17 mouse cellular contexts compared by ENCODE assay signal in the genomic region with DNA sequence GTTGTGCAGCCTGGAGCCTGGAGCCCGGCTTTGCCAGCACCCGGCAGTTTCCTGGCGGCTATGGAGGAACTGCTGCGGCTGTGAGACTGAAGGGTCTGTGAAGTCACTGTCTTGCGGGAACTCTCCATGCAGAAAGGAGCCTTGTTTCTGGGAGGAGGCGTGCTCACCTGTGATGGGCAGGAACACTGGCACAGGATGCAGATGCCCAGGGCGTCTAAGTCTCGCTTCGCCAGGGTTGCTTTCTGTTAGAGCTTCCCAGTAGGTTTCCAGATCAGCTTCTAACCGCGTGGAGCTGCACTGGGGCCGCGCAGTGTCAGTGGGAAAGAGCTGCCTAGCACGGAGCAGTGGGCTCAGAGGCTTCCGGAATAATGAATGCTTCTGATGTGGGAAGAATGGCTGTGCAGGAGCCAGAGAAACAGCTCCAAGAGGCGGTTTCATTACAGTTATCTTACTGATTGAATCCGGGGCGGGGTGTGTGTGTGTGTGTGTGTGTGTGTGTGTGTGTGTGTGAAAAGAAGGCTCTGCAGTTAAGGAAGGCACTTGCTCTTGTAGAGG. TPM values are rescaled to one million over a fixed set of nuclear protein-coding genes. Genes with fewer than 3 reads are reported as not detected.
A peak's percentile ranks its signal among the peaks of the same experiment; 100 is the strongest.
DNase-seq lines count a peak whose midpoint lies in the region; ATAC-seq and TF ChIP-seq lines count a peak whose summit lies in the region.
"Had no signal": no experiment of that assay in that cellular context is flagged by ENCODE, and none has a peak within 500 bp of the region (broad histone marks: within the 10 kb centered on the region; RNA-seq: fewer than 3 reads in every experiment).

No protein-coding gene starts in this region.

- no peaks in the 10 kb centered on the region for H3K27me3 ChIP-seq in hindbrain, embryonic 10.5 days (ENCODE audit: insufficient read depth, poor library complexity, severe bottlenecking)
- no peaks in the 10 kb centered on the region for H3K27me3 ChIP-seq in hindbrain, embryonic 13.5 days
- no peaks in the 10 kb centered on the region for H3K27me3 ChIP-seq in heart, embryonic 16.5 days (ENCODE audit: control insufficient read depth, insufficient read depth, low read length)
- no peaks in the 10 kb centered on the region for H3K27me3 ChIP-seq in midbrain, embryonic 14.5 days (ENCODE audit: control insufficient read depth, insufficient read depth, low read length)
- H3K27me3 ChIP-seq: embryonic facial prominence, embryonic 12.5 days; hindbrain, embryonic 15.5 days; liver, embryonic 13.5 days had no signal

- H3K4me3 ChIP-seq in gastrocnemius, adult 2 months, result peak overlapping the region; percentile 26
- H3K4me3 ChIP-seq in hindbrain, embryonic 10.5 days, result no peak overlapping the region
- no peak overlapping the region for H3K4me3 ChIP-seq in hindbrain, embryonic 13.5 days
- no peak overlapping the region for H3K4me3 ChIP-seq in heart, embryonic 16.5 days (ENCODE audit: low read length)
- H3K4me3 ChIP-seq in midbrain, embryonic 14.5 days (replicated peaks; ENCODE audit: low read depth, low read length), result no peak overlapping the region
- H3K4me3 ChIP-seq in layer of hippocampus, adult 2 months, result no peak overlapping the region
- H3K4me3 ChIP-seq: embryonic facial prominence, embryonic 12.5 days; hindbrain, embryonic 15.5 days; liver, embryonic 13.5 days; megakaryocyte, embryonic 14.5 days had no signal

- TF ChIP-seq CTCF in gastrocnemius, adult 2 months (IDR thresholded peaks at IDR 0.05), result no peak
- TF ChIP-seq CTCF in layer of hippocampus, adult 2 months (conservative IDR thresholded peaks at IDR 0.05), result no peak

- no peak overlapping the region for H3K4me2 ChIP-seq in hindbrain, embryonic 13.5 days
- H3K4me2 ChIP-seq in heart, embryonic 16.5 days (ENCODE audit: low read depth, low read length), result no peak overlapping the region
- no peak overlapping the region for H3K4me2 ChIP-seq in midbrain, embryonic 14.5 days (ENCODE audit: low read length)
- H3K4me2 ChIP-seq: embryonic facial prominence, embryonic 12.5 days; hindbrain, embryonic 15.5 days; liver, embryonic 13.5 days had no signal

- H3K27ac ChIP-seq in gastrocnemius, adult 2 months, result peak overlapping the region; percentile 68
- H3K27ac ChIP-seq in hindbrain, embryonic 10.5 days, result peak overlapping the region; percentile 50; the same call in 1 of the 2 replicates
- no peak overlapping the region for H3K27ac ChIP-seq in hindbrain, embryonic 13.5 days
- H3K27ac ChIP-seq in heart, embryonic 16.5 days (ENCODE audit: low read length), result peak overlapping the region; percentile 61
- 0 out of 2 replicates have a peak overlapping the region, but pooled peaks have one; percentile 32 for H3K27ac ChIP-seq in midbrain, embryonic 14.5 days (replicated peaks; ENCODE audit: low read depth, low read length)
- no peak overlapping the region for H3K27ac ChIP-seq in layer of hippocampus, adult 2 months
- H3K27ac ChIP-seq: embryonic facial prominence, embryonic 12.5 days; hindbrain, embryonic 15.5 days; liver, embryonic 13.5 days had no signal

- peaks cover 22% of the 10 kb centered on the region for H3K4me1 ChIP-seq in hindbrain, embryonic 10.5 days (replicated peaks)
- H3K4me1 ChIP-seq in hindbrain, embryonic 13.5 days (replicated peaks), result peaks cover 21% of the 10 kb centered on the region
- peaks cover 24% of the 10 kb centered on the region for H3K4me1 ChIP-seq in heart, embryonic 16.5 days (ENCODE audit: control insufficient read depth, insufficient read depth, low read length)
- H3K4me1 ChIP-seq in midbrain, embryonic 14.5 days (ENCODE audit: control insufficient read depth, insufficient read depth, low read length), result peaks cover 4% of the 10 kb centered on the region; the same call in 1 of the 2 replicates
- H3K4me1 ChIP-seq: embryonic facial prominence, embryonic 12.5 days had no signal

- no peak for DNase-seq in gastrocnemius, adult 2 months
- no peak for DNase-seq in gastrocnemius, postnatal 10 days
- no peak for DNase-seq in hindbrain, embryonic 10.5 days (ENCODE audit: low spot score)
- no peak for DNase-seq in midbrain, embryonic 14.5 days
- no peak for DNase-seq in layer of hippocampus, adult 2 months (ENCODE audit: low spot score in 2 of 2)
- DNase-seq: adrenal gland, adult 2 months; cerebellum, adult 11-12 months; kidney, adult 11 months; kidney, postnatal 10 days; layer of hippocampus, adult 9-11 months; liver, embryonic 13.5 days; thymus, postnatal 4 days had no signal

- no peak for ATAC-seq in hindbrain, embryonic 13.5 days (ENCODE audit: low FRiP score)
- no peak for ATAC-seq in heart, embryonic 16.5 days (replicated peaks; ENCODE audit: extremely low read depth, insufficient read depth, low FRiP score)
- ATAC-seq in midbrain, embryonic 14.5 days (ENCODE audit: low FRiP score, low TSS enrichment), result no peak

- 86% methylated on average over 18 of the region's 18 CpGs for WGBS in hindbrain, embryonic 10.5 days
- WGBS in hindbrain, embryonic 13.5 days, result 83% methylated on average over 18 of the region's 18 CpGs
- 64% methylated on average over 18 of the region's 18 CpGs for WGBS in heart, embryonic 16.5 days
- 80% methylated on average over 18 of the region's 18 CpGs for WGBS in midbrain, embryonic 14.5 days

- H3K9me3 ChIP-seq in hindbrain, embryonic 10.5 days, result peaks cover 4% of the 10 kb centered on the region; the same call in 1 of the 2 replicates
- H3K9me3 ChIP-seq in hindbrain, embryonic 13.5 days, result no peaks in the 10 kb centered on the region
- no peaks in the 10 kb centered on the region for H3K9me3 ChIP-seq in heart, embryonic 16.5 days (replicated peaks; ENCODE audit: control insufficient read depth, low read length)
- H3K9me3 ChIP-seq in midbrain, embryonic 14.5 days (ENCODE audit: control insufficient read depth, low read length), result no peaks in the 10 kb centered on the region
- H3K9me3 ChIP-seq: embryonic facial prominence, embryonic 12.5 days; hindbrain, embryonic 15.5 days; liver, embryonic 13.5 days had no signal

- intact Hi-C loops in gastrocnemius, adult 2 months (cut with DNase I), result no loop called here

- H3K9ac ChIP-seq in hindbrain, embryonic 13.5 days, result no peak overlapping the region
- H3K9ac ChIP-seq in heart, embryonic 16.5 days (ENCODE audit: low read length), result peak overlapping the region; percentile 30; the same call in 1 of the 2 replicates
- no peak overlapping the region for H3K9ac ChIP-seq in midbrain, embryonic 14.5 days (replicated peaks; ENCODE audit: low read length)
- H3K9ac ChIP-seq: embryonic facial prominence, embryonic 12.5 days; hindbrain, embryonic 15.5 days; liver, embryonic 13.5 days had no signal

- peaks cover 39% of the 10 kb centered on the region for H3K36me3 ChIP-seq in hindbrain, embryonic 10.5 days
- H3K36me3 ChIP-seq in hindbrain, embryonic 13.5 days, result peaks cover 17% of the 10 kb centered on the region
- H3K36me3 ChIP-seq in heart, embryonic 16.5 days (ENCODE audit: control insufficient read depth, insufficient read depth), result no peaks in the 10 kb centered on the region
- peaks cover 3% of the 10 kb centered on the region for H3K36me3 ChIP-seq in midbrain, embryonic 14.5 days (ENCODE audit: control insufficient read depth, insufficient read depth, low read length)
- H3K36me3 ChIP-seq: hindbrain, embryonic 15.5 days; liver, embryonic 13.5 days had no signal

RNA-seq across cellular contexts. Expression of gene Rcan1, which starts 35.2 kb away (rescaled TPM):
- total RNA-seq in gastrocnemius, adult 2 months (2021), result 10 to 100 TPM; 76.4 to 93.3 TPM
- total RNA-seq in gastrocnemius, postnatal 10 days (2021), result 10 to 100 TPM; 45.3 to 51.6 TPM
- 39.3 and 39.6 TPM in 2 replicates for polyA plus RNA-seq in hindbrain, embryonic 10.5 days (2016; fragmentation: Nextera tagmentation; extraction: Ambion mirVana)
- polyA plus RNA-seq in hindbrain, embryonic 13.5 days (2015; fragmentation: Nextera tagmentation; extraction: Ambion mirVana), result 56.5 and 56.6 TPM in 2 replicates
- 80.7 and 89.2 TPM in 2 replicates for polyA plus RNA-seq in heart, embryonic 16.5 days (2015; fragmentation: Nextera tagmentation; extraction: Ambion mirVana)
- 63.4 and 71.1 TPM in 2 replicates for polyA plus RNA-seq in midbrain, embryonic 14.5 days (2014; fragmentation: Nextera tagmentation; extraction: Ambion mirVana)
- total RNA-seq in layer of hippocampus, adult 2 months (2021), result 10 to 100 TPM; 41.8 to 42.1 TPM

RNA-seq across cellular contexts. Expression of gene Clic6, which starts 50.0 kb away (rescaled TPM):
- not detected for total RNA-seq in gastrocnemius, adult 2 months (2021)
- under 1 TPM; 0.14 to 0.16 TPM for total RNA-seq in gastrocnemius, postnatal 10 days (2021)
- 5.4 and 9.3 TPM in 2 replicates for polyA plus RNA-seq in hindbrain, embryonic 10.5 days (2016; fragmentation: Nextera tagmentation; extraction: Ambion mirVana)
- polyA plus RNA-seq in hindbrain, embryonic 13.5 days (2015; fragmentation: Nextera tagmentation; extraction: Ambion mirVana), result 4.8 and 11.5 TPM in 2 replicates
- polyA plus RNA-seq in heart, embryonic 16.5 days (2015; fragmentation: Nextera tagmentation; extraction: Ambion mirVana), result 1.9 and 3.4 TPM in 2 replicates
- 0.91 TPM in 1 of 2 replicates, not detected in the other for polyA plus RNA-seq in midbrain, embryonic 14.5 days (2014; fragmentation: Nextera tagmentation; extraction: Ambion mirVana)
- total RNA-seq in layer of hippocampus, adult 2 months (2021), result 1 to 10 TPM in 1 of 2 experiments, under 1 TPM in 1; 0.69 to 2.2 TPM

Comparison
In these comparisons a context has a peak if more than half of its experiments do, and no peak if none do; other contexts are left out.
1. H3K27ac ChIP-seq: peak in gastrocnemius, adult 2 months (single experiment), hindbrain, embryonic 10.5 days (single experiment), heart, embryonic 16.5 days (single experiment) and midbrain, embryonic 14.5 days (single experiment); none in hindbrain, embryonic 13.5 days (single experiment) and layer of hippocampus, adult 2 months (single experiment).